Mouse (Mus musculus) midbrain, embryonic 14.5 days (tissue): ENCODE measurements around the gene Psd4. TPM values are rescaled to one million over a fixed set of nuclear protein-coding genes. Genes with fewer than 3 reads are reported as not detected.

Experiments used
- ATAC-seq: fragments of 200-750 bp; cut with Nextera tagmentation; 2 replicates; pipeline ENCODE4 v1.8.0; 2017; ENCODE audit warnings: moderate number of reproducible peaks, moderate library complexity; ENCODE audit not compliant: low FRiP score, low TSS enrichment
- DNase-seq: peaks from one replicate; pipeline ENCODE4 v3.0.0-alpha.2; 2015
- H3K27ac ChIP-seq: fragments of 300-500 bp; sonication (generic); replicated peaks from 2 replicates; pipeline ENCODE4 v1.5.1; 2014; ENCODE audit warnings: mild to moderate bottlenecking, low read depth, low read length, moderate library complexity
- H3K27me3 ChIP-seq: fragments of 300-500 bp; sonication (generic); 2 replicates; pipeline ENCODE4 v1.6.1; 2014; ENCODE audit warnings: low read length, control low read depth, mixed read lengths; ENCODE audit not compliant: control insufficient read depth, insufficient read depth
- H3K36me3 ChIP-seq: fragments of 300-500 bp; sonication (generic); 2 replicates; pipeline ENCODE4 v1.6.1; 2014; ENCODE audit warnings: low read length, control low read depth; ENCODE audit not compliant: control insufficient read depth, insufficient read depth
- H3K4me1 ChIP-seq: fragments of 300-500 bp; sonication (generic); 2 replicates; pipeline ENCODE4 v1.6.1; 2014; ENCODE audit warnings: mild to moderate bottlenecking, antibody characterized with exemption, low read length, control low read depth; ENCODE audit not compliant: control insufficient read depth, insufficient read depth
- H3K4me2 ChIP-seq: fragments of 300-500 bp; sonication (generic); 2 replicates; pipeline ENCODE4 v1.6.1; 2014; ENCODE audit warnings: mild to moderate bottlenecking, low read length, moderate library complexity
- H3K4me3 ChIP-seq: fragments of 300-500 bp; sonication (generic); replicated peaks from 2 replicates; pipeline ENCODE4 v1.5.1; 2014; ENCODE audit warnings: low read depth, low read length
- H3K9ac ChIP-seq: fragments of 300-500 bp; sonication (generic); replicated peaks from 2 replicates; pipeline ENCODE4 v1.6.1; 2014; ENCODE audit warnings: mild to moderate bottlenecking, low read length, moderate library complexity
- H3K9me3 ChIP-seq: fragments of 300-500 bp; sonication (generic); 2 replicates; pipeline ENCODE4 v1.6.1; 2016; ENCODE audit warnings: low read length, control low read depth, mixed read lengths; ENCODE audit not compliant: control insufficient read depth
- WGBS: fragments of 180-500 bp; shearing (Covaris S2); extraction: QIAGEN DNeasy Blood & Tissue Kit; methylation state at CpG from one replicate; pipeline ENCODE4 v1.1.7; 2014; 5-methylcytosine and 5-hydroxymethylcytosine counted together
- polyA plus RNA-seq: library from polyadenylated mRNA; unstranded; fragments of >200 nt; fragmentation: Nextera tagmentation; extraction: Ambion mirVana; gene quantifications from 2 replicates; pipeline ENCODE4 v1.2.1, GENCODE M21; 2014

The Psd4 gene
- polyA plus RNA-seq, 1 experiment from 2014 or later: 0.18 TPM

- ATAC-seq (no peak), DNase-seq (no peak)
- Histone ChIP-seq H3K9me3 (no peaks in the 10 kb centered on the region), H3K27ac (no peak overlapping the region), H3K4me2 (no peak overlapping the region), H3K4me3 (no peak overlapping the region), H3K27me3 (no peaks in the 10 kb centered on the region), H3K9ac (no peak overlapping the region), H3K4me1 (no peaks in the 10 kb centered on the region), H3K36me3 (no peaks in the 10 kb centered on the region)
- 85% methylated on average over 11 of the region's 11 CpGs for WGBS
Measured at GRCm38 (mm10) chr2:24435699-24436098, 68.3 kb downstream of the Psd4 start.

- no peak overlapping the region for H3K4me3 ChIP-seq
- H3K4me1 ChIP-seq: no peaks in the 10 kb centered on the region
- H3K9me3 ChIP-seq: no peaks in the 10 kb centered on the region
- DNase-seq (no peak), ATAC-seq (no peak)
- H3K4me2 ChIP-seq: no peak overlapping the region
- no peaks in the 10 kb centered on the region for H3K27me3 ChIP-seq
- WGBS: 88% methylated on average over 2 of the region's 2 CpGs
- H3K27ac ChIP-seq: no peak overlapping the region
- no peak overlapping the region for H3K9ac ChIP-seq
- no peaks in the 10 kb centered on the region for H3K36me3 ChIP-seq
Measured at GRCm38 (mm10) chr2:24440056-24440455, 72.7 kb downstream of the Psd4 start.

GRCm38 (mm10) chr2:24441899-24442298 lies 74.5 kb downstream of the Psd4 start:
- Histone ChIP-seq H3K36me3 (no peaks in the 10 kb centered on the region), H3K4me2 (no peak overlapping the region), H3K4me3 (no peak overlapping the region), H3K9me3 (no peaks in the 10 kb centered on the region), H3K4me1 (no peaks in the 10 kb centered on the region), H3K27ac (no peak overlapping the region), H3K27me3 (no peaks in the 10 kb centered on the region), H3K9ac (no peak overlapping the region)
- DNase-seq (no peak), ATAC-seq (no peak)

- Histone ChIP-seq H3K9me3 (no peaks in the 10 kb centered on the region), H3K4me3 (no peak overlapping the region), H3K4me2 (no peak overlapping the region), H3K36me3 (no peaks in the 10 kb centered on the region), H3K27ac (no peak overlapping the region), H3K9ac (no peak overlapping the region), H3K4me1 (no peaks in the 10 kb centered on the region), H3K27me3 (no peaks in the 10 kb centered on the region)
- DNase-seq: no peak
- no peak for ATAC-seq
- 66% methylated on average over 4 of the region's 4 CpGs for WGBS
Measured at GRCm38 (mm10) chr2:24442303-24442925, 75.0 kb downstream of the Psd4 start.

- Histone ChIP-seq H3K27ac (no peak overlapping the region), H3K4me2 (no peak overlapping the region), H3K27me3 (no peaks in the 10 kb centered on the region), H3K36me3 (no peaks in the 10 kb centered on the region), H3K9me3 (no peaks in the 10 kb centered on the region), H3K9ac (no peak overlapping the region), H3K4me1 (no peaks in the 10 kb centered on the region), H3K4me3 (no peak overlapping the region)
- no peak for DNase-seq
- no peak for ATAC-seq
- WGBS: 41% methylated on average over 3 of the region's 3 CpGs
Measured at GRCm38 (mm10) chr2:24443256-24443790, 75.9 kb downstream of the Psd4 start.

GRCm38 (mm10) chr2:24449111-24449510 lies 81.7 kb downstream of the Psd4 start:
- no peaks in the 10 kb centered on the region for H3K36me3 ChIP-seq
- H3K9ac ChIP-seq: no peak overlapping the region
- no peaks in the 10 kb centered on the region for H3K4me1 ChIP-seq
- ATAC-seq: no peak
- no peak overlapping the region for H3K4me2 ChIP-seq
- H3K27me3 ChIP-seq: no peaks in the 10 kb centered on the region
- H3K9me3 ChIP-seq: no peaks in the 10 kb centered on the region
- 85% methylated on average over 4 of the region's 4 CpGs for WGBS
- DNase-seq: no peak
- H3K27ac ChIP-seq: no peak overlapping the region
- no peak overlapping the region for H3K4me3 ChIP-seq

GRCm38 (mm10) chr2:24453206-24453605 lies 85.8 kb downstream of the Psd4 start:
- H3K36me3 ChIP-seq: no peaks in the 10 kb centered on the region
- H3K9ac ChIP-seq: no peak overlapping the region
- H3K9me3 ChIP-seq: no peaks in the 10 kb centered on the region
- DNase-seq (no peak), ATAC-seq (no peak)
- H3K4me1 ChIP-seq: no peaks in the 10 kb centered on the region
- H3K27ac ChIP-seq: no peak overlapping the region
- 88% methylated on average over 5 of the region's 5 CpGs for WGBS
- H3K4me2 ChIP-seq: no peak overlapping the region
- no peak overlapping the region for H3K4me3 ChIP-seq
- no peaks in the 10 kb centered on the region for H3K27me3 ChIP-seq

- Histone ChIP-seq H3K9ac (no peak overlapping the region), H3K27me3 (no peaks in the 10 kb centered on the region), H3K4me2 (no peak overlapping the region), H3K27ac (no peak overlapping the region), H3K4me1 (no peaks in the 10 kb centered on the region), H3K9me3 (no peaks in the 10 kb centered on the region), H3K36me3 (no peaks in the 10 kb centered on the region), H3K4me3 (no peak overlapping the region)
- no peak for DNase-seq
- no peak for ATAC-seq
- WGBS: 20% methylated on average over 1 of the region's 1 CpGs
Measured at GRCm38 (mm10) chr2:24454429-24455011, 87.1 kb downstream of the Psd4 start.
